Mouse (Mus musculus) midbrain, embryonic 14.5 days (tissue): ENCODE results near the gene Tm4sf19. TPM values are rescaled to one million over a fixed set of nuclear protein-coding genes. Genes with fewer than 3 reads are reported as not detected.
A peak's percentile ranks its signal among the peaks of the same experiment; 100 is the strongest.

ENCODE experiments used
- ATAC-seq: fragments of 200-750 bp; cut with Nextera tagmentation; 2 replicates; pipeline ENCODE4 v1.8.0; 2017; ENCODE audit warnings: moderate number of reproducible peaks, moderate library complexity; ENCODE audit not compliant: low FRiP score, low TSS enrichment
- DNase-seq: peaks from one replicate; pipeline ENCODE4 v3.0.0-alpha.2; 2015
- H3K27ac ChIP-seq: fragments of 300-500 bp; sonication (generic); replicated peaks from 2 replicates; pipeline ENCODE4 v1.5.1; 2014; ENCODE audit warnings: mild to moderate bottlenecking, low read depth, low read length, moderate library complexity
- H3K27me3 ChIP-seq: fragments of 300-500 bp; sonication (generic); 2 replicates; pipeline ENCODE4 v1.6.1; 2014; ENCODE audit warnings: low read length, control low read depth, mixed read lengths; ENCODE audit not compliant: control insufficient read depth, insufficient read depth
- H3K36me3 ChIP-seq: fragments of 300-500 bp; sonication (generic); 2 replicates; pipeline ENCODE4 v1.6.1; 2014; ENCODE audit warnings: low read length, control low read depth; ENCODE audit not compliant: control insufficient read depth, insufficient read depth
- H3K4me1 ChIP-seq: fragments of 300-500 bp; sonication (generic); 2 replicates; pipeline ENCODE4 v1.6.1; 2014; ENCODE audit warnings: mild to moderate bottlenecking, antibody characterized with exemption, low read length, control low read depth; ENCODE audit not compliant: control insufficient read depth, insufficient read depth
- H3K4me2 ChIP-seq: fragments of 300-500 bp; sonication (generic); 2 replicates; pipeline ENCODE4 v1.6.1; 2014; ENCODE audit warnings: mild to moderate bottlenecking, low read length, moderate library complexity
- H3K4me3 ChIP-seq: fragments of 300-500 bp; sonication (generic); replicated peaks from 2 replicates; pipeline ENCODE4 v1.5.1; 2014; ENCODE audit warnings: low read depth, low read length
- H3K9ac ChIP-seq: fragments of 300-500 bp; sonication (generic); replicated peaks from 2 replicates; pipeline ENCODE4 v1.6.1; 2014; ENCODE audit warnings: mild to moderate bottlenecking, low read length, moderate library complexity
- H3K9me3 ChIP-seq: fragments of 300-500 bp; sonication (generic); 2 replicates; pipeline ENCODE4 v1.6.1; 2016; ENCODE audit warnings: low read length, control low read depth, mixed read lengths; ENCODE audit not compliant: control insufficient read depth
- WGBS: fragments of 180-500 bp; shearing (Covaris S2); extraction: QIAGEN DNeasy Blood & Tissue Kit; methylation state at CpG from one replicate; pipeline ENCODE4 v1.1.7; 2014; 5-methylcytosine and 5-hydroxymethylcytosine counted together
- polyA plus RNA-seq: library from polyadenylated mRNA; unstranded; fragments of >200 nt; fragmentation: Nextera tagmentation; extraction: Ambion mirVana; gene quantifications from 2 replicates; pipeline ENCODE4 v1.2.1, GENCODE M21; 2014

Tm4sf19 gene
- polyA plus RNA-seq, 1 experiment from 2014 or later = not detected

DNA sequence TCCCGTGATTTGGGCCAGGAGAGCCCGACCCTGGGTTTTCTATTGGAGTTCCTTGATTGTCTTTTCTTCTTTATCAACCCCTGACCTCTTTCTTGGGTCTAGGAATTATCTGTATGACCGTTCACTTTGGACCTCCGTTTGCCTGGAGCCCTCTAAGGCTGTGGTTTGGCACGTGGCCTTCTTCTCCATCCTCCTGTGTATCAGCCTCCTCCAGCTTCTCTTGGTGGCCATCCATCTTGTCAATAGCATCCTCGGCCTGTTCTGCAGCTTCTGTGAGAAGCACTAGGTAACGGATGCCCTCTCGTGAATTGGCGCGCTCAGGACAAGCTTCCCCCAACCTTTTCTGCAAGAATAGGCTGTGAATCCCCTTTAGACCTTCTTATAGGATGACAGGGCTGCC lies 7.4 kb downstream of the Tm4sf19 start:
- Histone ChIP-seq H3K4me1 (no peaks in the 10 kb centered on the region), H3K27me3 (no peaks in the 10 kb centered on the region), H3K9ac (no peak overlapping the region), H3K4me3 (no peak overlapping the region), H3K4me2 (no peak overlapping the region), H3K27ac (no peak overlapping the region), H3K9me3 (no peaks in the 10 kb centered on the region), H3K36me3 (no peaks in the 10 kb centered on the region)
- no peak for DNase-seq
- 83% methylated on average over 10 of the region's 10 CpGs for WGBS
- ATAC-seq = no peak

DNA sequence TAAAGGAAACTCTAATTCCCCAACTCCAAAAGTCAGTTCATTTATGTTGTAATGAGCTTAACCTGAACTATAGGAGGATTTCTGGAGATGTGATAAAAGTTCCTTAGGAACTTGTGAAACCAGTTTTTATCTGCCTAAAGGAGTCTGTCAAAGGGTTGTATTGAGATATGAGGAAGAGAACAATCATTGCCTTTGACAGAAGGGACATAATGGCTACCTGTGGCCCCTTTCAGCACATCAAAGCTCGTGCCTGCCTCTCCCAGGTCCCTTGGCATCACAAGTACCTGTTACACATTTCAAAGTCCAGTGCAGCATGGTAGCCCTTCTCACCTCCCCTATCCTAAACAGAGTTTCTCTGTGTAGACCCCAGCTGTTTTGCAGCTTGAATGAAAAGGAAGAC lies 17.2 kb downstream of the Tm4sf19 start:
- no peak overlapping the region for H3K4me2 ChIP-seq
- ATAC-seq = no peak
- H3K4me1 ChIP-seq = peaks cover 6% of the 10 kb centered on the region; the same call in 1 of the 2 replicates
- no peak overlapping the region for H3K27ac ChIP-seq
- no peaks in the 10 kb centered on the region for H3K9me3 ChIP-seq
- DNase-seq = no peak
- no peak overlapping the region for H3K9ac ChIP-seq
- no peaks in the 10 kb centered on the region for H3K27me3 ChIP-seq
- no peaks in the 10 kb centered on the region for H3K36me3 ChIP-seq
- no peak overlapping the region for H3K4me3 ChIP-seq
- WGBS = 54% methylated on average over 1 of the region's 1 CpGs

DNA sequence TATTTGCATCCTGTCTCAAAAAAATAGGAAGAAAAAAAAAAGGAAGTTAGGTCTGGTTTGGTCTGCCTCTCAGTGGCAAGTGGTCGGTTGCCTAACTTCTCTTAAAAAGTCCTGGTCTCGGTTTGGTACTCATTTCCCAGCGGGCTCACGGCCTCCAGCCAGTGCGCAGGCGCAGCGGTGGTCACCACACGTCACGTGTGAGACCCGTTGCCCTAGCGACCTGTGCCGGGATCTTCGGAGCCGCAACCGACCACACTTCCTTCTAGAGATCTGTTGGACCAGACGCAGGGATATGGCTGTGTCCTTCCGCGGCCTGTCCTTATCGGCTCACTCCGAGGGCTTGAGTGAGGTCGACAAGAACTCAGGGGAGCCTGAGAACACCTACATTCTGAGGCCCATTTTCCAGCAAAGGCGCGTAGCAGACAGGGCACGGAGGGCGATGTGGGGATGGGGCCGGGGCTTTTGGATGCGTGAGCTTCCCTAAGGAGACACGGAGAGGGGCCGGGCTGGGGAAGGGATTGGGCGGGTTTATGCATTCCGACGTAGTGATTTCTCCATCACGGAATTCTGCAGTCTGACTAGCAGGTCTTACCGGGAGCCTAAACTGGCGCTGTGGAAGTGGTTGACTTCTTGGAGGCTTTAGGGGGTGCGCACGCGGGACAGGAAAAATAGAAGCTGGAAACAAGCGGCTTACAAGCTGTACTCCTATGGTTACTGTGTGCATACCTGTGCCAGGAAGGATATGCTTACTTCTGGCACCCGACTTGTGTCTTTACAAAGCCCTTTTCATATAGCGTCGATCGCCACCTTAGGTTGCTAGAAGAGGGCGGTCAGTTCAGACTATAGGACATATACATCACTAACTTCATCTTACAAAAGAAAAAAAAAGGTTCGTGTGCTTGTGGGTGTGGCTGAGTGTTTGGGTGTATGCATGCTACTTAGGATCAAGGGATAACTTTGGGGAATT lies 19.5 kb downstream of the Tm4sf19 start, which contains the start of gene Tctex1d2:
Gene Tctex1d2, plus strand, starts transcription at position 186 of the 967 bp plus-strand sequence.
- Histone ChIP-seq H3K4me2 (peak within 1 kb of the TSS; percentile 57), H3K9ac (peak within 1 kb of the TSS; percentile 78), H3K4me1 (peaks cover 6% of the 10 kb centered on the region; the same call in 1 of the 2 replicates), H3K9me3 (no peaks in the 10 kb centered on the region), H3K36me3 (no peaks in the 10 kb centered on the region), H3K4me3 (peak within 1 kb of the TSS; percentile 65), H3K27ac (peak within 1 kb of the TSS; percentile 94), H3K27me3 (no peaks in the 10 kb centered on the region)
- DNase-seq = peak; percentile 96
- 1% methylated on average over 45 of the region's 45 CpGs for WGBS
- ATAC-seq = peak; percentile 93

DNA sequence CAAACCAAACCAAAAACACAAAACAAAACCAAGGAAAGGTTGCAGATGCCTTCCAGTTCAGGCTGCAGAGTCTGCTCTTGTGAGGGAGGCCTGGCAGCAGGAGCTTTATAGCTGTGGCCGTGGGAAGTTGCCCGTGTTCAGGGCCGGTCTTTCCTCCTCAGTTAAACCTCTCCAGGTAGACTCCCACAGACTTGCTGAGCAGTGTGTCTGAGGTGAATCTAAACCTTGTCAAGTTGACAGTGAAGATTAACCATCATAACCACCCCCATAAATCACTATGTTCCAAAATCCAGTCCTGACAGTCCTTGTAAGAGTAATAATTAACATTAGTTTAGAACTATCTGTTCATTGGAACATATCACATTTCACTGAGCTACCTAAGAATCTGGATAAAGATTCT lies 27.2 kb downstream of the Tm4sf19 start:
- Histone ChIP-seq H3K4me3 (no peak overlapping the region), H3K9ac (no peak overlapping the region), H3K36me3 (peaks cover 4% of the 10 kb centered on the region; the same call in 1 of the 2 replicates), H3K27me3 (no peaks in the 10 kb centered on the region), H3K27ac (no peak overlapping the region), H3K4me1 (peaks cover 8% of the 10 kb centered on the region; the same call in 1 of the 2 replicates), H3K9me3 (no peaks in the 10 kb centered on the region), H3K4me2 (no peak overlapping the region)
- DNase-seq (no peak), ATAC-seq (no peak)
- 88% methylated on average over 3 of the region's 3 CpGs for WGBS

DNA sequence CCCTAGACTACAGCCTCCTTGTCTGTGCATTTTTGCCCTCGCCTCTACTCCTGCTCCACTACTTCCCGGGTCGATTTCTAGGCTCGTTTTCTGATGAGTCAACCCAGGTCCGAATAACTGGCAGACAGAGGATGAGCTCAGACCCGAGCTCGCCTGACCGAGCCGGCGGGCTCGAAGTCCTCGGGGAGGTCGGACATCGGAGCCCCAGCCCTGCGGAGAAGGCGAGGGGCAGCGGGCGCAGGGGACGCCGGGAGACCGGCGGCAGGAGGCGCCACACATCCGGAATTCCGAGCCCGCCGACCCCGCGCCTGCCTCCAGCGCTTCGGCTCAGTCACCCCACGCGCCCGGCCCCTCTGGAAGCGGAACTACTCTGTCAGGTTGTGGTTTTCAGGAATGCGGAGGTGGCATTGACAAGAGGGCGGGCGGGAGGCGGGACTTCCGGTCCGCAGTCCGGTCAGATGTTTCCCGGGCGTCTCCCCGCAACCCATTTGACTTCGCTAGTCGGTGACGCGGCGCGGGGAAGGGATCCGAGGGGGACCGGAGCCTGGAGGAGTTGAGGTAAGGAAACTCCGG lies 30.3 kb downstream of the Tm4sf19 start, which contains the start of gene Pcyt1a:
Gene Pcyt1a, plus strand, starts transcription at position 448 of the 573 bp plus-strand sequence.
- DNase-seq = peak; percentile 95
- H3K9me3 ChIP-seq = no peaks in the 10 kb centered on the region
- peak; percentile 95 for ATAC-seq

DNA sequence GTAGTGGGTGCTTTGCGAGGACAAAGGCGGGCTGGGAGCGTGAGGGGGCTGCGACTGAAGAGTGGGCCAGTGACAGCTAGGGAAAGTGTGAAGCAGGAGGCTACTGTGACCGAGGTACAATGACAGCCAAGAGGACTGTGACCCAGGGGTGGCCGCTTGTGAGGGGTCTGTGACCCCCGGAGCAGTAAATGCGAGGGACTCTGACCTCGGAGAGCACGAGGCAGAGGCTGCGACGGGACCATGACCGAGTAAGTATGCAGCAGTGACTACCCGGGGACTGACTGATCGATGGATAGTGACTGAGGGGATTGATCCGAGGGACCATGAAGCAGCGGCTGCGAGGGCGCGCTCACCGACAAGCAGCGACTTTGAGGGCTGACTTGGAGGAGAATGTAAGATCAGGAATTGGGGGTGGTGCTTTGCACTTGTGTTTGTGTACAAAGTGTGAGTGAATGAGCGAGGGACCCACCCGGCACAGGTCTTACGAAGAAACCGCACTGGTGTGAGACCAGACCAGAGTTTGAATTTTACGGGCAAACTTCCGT lies 30.8 kb downstream of the Tm4sf19 start:
- WGBS = 2% methylated on average over 28 of the region's 28 CpGs
- Histone ChIP-seq H3K4me3 (peak overlapping the region; percentile 81), H3K9ac (peak overlapping the region; percentile 78), H3K27me3 (no peaks in the 10 kb centered on the region), H3K27ac (peak overlapping the region; percentile 94), H3K9me3 (no peaks in the 10 kb centered on the region), H3K36me3 (peaks cover 4% of the 10 kb centered on the region; the same call in 1 of the 2 replicates), H3K4me2 (peak overlapping the region; percentile 85), H3K4me1 (peaks cover 8% of the 10 kb centered on the region; the same call in 1 of the 2 replicates)
- DNase-seq = no peak
- no peak; the same call in 1 of the 2 replicates for ATAC-seq

More for the DNA sequence above, 30.3 kb downstream of the Tm4sf19 start, which contains the start of gene Pcyt1a:
- peaks cover 4% of the 10 kb centered on the region; the same call in 1 of the 2 replicates for H3K36me3 ChIP-seq
- peaks cover 8% of the 10 kb centered on the region; the same call in 1 of the 2 replicates for H3K4me1 ChIP-seq
- under 1% methylated on average over 54 of the region's 54 CpGs for WGBS
- peak within 1 kb of the TSS; percentile 78 for H3K9ac ChIP-seq
- H3K27me3 ChIP-seq = no peaks in the 10 kb centered on the region
- H3K4me2 ChIP-seq = peak within 1 kb of the TSS; percentile 85
- peak within 1 kb of the TSS; percentile 81 for H3K4me3 ChIP-seq
- H3K27ac ChIP-seq = peak within 1 kb of the TSS; percentile 94

DNA sequence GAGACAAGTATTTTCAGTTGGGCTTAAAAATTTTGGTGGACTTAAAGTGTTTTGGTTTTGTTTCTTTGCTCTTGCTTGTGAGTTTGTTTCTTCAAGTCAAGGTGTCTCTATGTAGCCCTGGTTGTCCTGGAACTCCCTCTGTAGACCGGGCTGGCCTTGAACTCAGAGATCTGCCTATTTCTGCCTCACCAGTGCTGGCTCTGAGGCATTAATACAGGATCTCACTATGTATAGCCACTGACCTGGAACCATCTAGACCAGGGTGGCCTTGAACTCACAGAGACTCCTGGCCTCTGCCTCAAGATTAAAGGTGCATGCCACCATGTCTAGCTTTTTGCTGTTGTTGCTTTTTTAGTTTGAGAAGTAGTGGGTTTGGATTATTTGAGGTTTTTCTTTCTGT lies 31.6 kb downstream of the Tm4sf19 start:
- no peak for DNase-seq
- ATAC-seq = no peak
- H3K27me3 ChIP-seq = no peaks in the 10 kb centered on the region
- H3K36me3 ChIP-seq = peaks cover 4% of the 10 kb centered on the region; the same call in 1 of the 2 replicates
- WGBS = 97% methylated on average over 1 of the region's 1 CpGs
- H3K9ac ChIP-seq = no peak overlapping the region
- no peaks in the 10 kb centered on the region for H3K9me3 ChIP-seq
- H3K4me1 ChIP-seq = peaks cover 8% of the 10 kb centered on the region; the same call in 1 of the 2 replicates
- H3K4me2 ChIP-seq = peak overlapping the region; percentile 85
- peak overlapping the region; percentile 81; the same call in 1 of the 2 replicates for H3K4me3 ChIP-seq
- no peak overlapping the region for H3K27ac ChIP-seq

DNA sequence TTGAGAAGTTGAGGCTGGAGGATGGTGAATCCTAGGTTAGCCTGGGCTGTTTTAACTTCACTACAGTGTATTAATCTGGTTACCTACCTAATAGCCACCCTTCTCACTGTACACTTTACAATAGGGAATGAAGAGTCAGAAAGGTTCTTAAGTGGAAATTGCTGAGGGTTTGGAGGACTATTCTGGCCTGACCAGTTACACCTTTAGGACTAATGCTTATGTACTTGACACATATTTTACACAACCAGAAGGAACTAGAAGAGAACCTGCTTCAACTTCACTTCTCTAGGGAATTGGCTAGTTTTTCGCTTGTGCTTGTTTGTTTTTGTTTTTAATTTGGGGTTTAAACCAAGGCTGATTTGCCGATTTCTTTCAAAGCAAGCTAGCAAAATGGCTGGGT lies 32.8 kb downstream of the Tm4sf19 start:
- no peak for DNase-seq
- H3K9ac ChIP-seq = no peak overlapping the region
- no peak for ATAC-seq
- no peaks in the 10 kb centered on the region for H3K36me3 ChIP-seq
- H3K4me2 ChIP-seq = no peak overlapping the region
- peaks cover 8% of the 10 kb centered on the region; the same call in 1 of the 2 replicates for H3K4me1 ChIP-seq
- no peaks in the 10 kb centered on the region for H3K9me3 ChIP-seq
- no peaks in the 10 kb centered on the region for H3K27me3 ChIP-seq
- H3K27ac ChIP-seq = no peak overlapping the region
- H3K4me3 ChIP-seq = no peak overlapping the region
- 86% methylated on average over 2 of the region's 2 CpGs for WGBS
